Mouse (Mus musculus): ENCODE measurements around the gene Snrpd2.

Snrpd2 gene

DNA sequence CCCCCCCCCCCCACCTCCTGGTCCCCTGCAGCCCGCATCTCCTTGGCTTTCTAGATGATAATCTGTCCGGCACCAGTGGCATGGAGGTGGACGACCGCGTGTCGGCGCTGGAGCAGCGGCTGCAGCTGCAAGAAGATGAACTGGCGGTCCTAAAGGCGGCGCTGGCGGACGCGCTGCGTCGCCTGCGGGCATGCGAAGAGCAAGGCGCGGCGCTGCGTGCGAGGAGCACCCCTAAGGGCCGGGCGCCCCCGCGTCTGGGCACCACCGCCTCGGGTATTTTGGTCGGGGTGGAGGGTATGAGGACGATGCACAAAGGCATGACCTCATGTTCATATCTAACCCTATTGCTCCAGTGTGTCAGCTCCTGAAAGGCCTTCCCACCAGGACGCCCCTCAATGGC, 29.7 kb downstream of the Snrpd2 start:
- DNase-seq: peak; percentile 61

DNA sequence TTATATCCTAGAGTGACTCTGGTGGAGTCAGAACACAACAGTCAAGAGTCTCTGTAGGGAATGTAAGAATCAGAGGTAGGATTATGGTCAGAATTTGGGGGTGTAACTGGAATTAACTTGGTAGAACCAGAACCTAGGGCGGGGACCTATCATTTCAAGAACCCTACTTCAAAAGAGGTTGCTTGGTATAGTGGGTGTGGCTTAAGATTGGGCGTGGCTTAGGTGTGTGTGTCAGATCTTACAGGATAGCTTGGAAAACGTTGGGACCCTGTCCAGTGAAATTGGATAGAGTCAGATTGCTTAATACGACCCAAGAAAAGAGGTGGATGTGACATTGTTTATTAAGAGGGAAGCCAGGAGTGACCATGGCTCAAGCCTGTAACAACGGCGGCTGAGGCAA, 30.4 kb downstream of the Snrpd2 start:
- DNase-seq: peak; percentile 61

DNA sequence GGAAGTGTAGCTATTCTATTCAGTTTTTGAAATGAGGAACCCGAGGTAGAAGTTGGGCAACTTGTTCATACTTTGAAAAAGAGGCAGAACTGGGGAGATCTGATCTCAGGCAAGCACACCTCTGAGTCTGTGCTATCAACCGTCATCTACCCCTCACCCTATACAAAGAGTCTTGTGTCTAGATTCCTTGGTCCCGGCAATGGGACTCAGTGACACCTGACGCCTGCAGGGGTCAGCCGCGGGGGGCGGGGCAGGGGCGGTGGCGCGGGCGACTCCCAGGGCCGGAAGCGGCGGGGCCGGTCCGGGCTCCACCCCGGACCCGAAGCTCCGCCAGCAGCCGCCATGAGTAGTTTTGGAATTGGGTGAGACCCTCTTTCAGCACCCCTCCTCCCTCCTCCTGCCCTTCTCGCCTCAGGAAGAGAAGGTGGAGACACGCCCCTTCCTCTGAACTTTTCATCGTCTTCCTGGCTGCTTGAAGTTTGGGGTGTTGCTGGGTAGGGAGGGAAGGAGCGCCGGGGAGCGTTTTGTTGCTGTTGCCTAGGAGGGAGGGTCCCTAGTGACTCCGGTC, 31.4 kb downstream of the Snrpd2 start:
- no peak for DNase-seq

DNA sequence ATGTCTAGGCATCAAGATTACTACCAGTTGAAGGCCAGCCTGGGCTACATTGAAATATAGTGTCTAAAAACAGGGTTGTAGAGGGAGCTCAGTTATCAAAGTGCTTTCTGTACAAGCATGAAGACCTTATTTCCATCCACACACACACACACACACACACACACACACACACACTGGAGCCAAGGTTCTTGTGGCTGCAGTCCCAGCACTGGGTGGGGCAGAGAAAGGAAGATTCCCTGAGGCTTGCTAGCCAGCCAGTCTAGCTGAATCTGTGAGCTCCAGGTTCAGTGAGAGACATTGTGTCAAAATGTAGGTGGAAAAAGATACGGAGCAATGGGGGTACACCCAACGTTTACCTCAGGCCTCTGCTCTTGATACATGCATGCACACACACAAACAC, 34.7 kb downstream of the Snrpd2 start:
- no peak for DNase-seq

DNA sequence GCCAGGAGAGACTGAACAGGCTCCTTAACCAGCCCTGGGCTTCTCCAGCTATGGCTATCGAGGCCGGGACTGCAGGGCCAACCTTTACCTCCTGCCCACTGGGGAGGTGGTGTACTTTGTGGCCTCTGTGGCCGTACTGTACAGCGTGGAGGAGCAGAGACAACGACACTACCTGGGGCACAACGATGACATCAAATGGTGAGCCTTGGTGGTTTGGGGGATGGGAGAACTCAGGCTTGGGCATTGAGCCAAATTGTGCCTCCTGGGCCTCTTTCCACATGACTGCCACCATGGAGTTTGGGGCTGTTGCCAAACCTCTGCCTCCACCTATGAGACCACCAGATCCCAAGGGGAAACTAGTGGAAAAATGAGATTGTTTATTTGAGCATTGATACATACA, 35.2 kb downstream of the Snrpd2 start:
- no peak for DNase-seq

DNA sequence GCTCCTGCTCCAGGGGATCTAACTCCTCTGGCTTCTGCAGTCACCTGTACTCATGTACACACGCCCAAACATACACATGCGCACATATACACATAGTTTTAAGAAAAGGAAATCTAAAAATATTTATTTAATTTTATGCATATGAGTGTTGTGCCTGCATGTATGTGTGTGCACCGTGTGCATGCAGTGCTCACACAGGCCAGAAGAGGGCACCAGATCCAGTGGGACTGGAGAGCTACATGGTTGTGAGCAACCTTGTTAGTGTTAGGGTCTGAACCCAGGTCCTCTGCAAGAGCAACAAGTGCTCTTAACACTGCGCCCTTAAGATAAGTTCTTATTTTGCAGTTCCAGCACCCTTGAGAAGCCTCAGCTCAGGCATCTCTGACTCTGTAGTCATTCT, 45.2 kb downstream of the Snrpd2 start:
- no peak for DNase-seq

DNA sequence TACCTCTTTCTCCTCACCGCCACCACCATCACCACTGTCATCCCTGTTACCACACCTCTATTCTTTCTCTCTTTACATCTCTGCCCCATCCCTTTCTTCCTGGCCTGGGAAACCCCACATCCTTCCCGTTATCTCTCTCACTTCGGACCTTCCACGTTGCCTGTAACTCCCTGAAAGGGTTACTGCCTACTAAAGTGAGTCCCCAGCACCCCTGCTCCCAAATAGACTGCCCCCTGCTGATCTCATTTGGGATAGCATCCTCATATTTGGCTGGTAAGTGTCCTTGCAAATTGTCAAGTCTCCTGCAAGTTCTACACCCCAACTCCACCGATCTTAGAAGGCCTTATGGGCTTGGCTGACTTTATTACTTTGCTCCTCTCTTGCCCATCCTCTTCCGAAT, 47.2 kb downstream of the Snrpd2 start:
- peak; percentile 53 for DNase-seq

DNA sequence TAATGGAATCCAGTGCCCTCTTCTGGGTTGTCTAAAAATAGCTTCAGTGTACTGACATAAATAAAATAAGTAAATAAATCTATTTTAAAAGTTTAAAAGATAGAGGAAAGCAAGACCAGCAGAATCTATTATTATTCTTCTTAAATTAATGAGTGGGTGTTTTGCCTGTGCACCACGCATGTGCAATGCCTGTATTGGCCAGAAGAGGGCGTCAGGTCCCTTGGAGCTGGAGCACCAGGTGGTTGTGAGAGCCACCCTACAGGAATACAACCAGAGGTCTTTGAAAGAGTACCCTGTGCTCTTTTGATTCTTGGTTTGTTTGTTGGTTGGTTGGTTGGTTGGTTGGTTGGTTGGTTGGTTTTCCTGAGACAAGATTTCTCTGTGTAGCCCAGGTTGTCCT, 48.5 kb downstream of the Snrpd2 start:
- DNase-seq: no peak

DNA sequence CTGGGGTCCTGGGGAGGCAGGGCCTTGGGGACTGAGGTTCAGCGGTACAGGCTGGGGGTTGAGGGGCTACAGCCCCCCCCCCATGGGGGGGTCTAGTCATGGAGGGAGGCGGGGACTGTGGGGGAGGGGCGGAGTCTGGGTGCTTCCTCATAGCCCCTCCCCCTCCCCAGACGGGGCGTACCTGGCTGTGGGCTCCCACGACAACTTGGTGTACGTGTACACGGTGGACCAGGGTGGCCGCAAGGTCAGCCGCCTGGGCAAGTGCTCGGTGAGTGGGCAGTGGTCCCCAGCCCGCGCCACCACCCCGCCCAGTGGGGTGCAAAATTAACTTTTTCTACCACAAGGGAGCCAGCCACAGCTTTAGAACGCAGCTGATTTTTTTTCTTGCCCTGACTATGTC, 52.1 kb downstream of the Snrpd2 start:
- DNase-seq: no peak

DNA sequence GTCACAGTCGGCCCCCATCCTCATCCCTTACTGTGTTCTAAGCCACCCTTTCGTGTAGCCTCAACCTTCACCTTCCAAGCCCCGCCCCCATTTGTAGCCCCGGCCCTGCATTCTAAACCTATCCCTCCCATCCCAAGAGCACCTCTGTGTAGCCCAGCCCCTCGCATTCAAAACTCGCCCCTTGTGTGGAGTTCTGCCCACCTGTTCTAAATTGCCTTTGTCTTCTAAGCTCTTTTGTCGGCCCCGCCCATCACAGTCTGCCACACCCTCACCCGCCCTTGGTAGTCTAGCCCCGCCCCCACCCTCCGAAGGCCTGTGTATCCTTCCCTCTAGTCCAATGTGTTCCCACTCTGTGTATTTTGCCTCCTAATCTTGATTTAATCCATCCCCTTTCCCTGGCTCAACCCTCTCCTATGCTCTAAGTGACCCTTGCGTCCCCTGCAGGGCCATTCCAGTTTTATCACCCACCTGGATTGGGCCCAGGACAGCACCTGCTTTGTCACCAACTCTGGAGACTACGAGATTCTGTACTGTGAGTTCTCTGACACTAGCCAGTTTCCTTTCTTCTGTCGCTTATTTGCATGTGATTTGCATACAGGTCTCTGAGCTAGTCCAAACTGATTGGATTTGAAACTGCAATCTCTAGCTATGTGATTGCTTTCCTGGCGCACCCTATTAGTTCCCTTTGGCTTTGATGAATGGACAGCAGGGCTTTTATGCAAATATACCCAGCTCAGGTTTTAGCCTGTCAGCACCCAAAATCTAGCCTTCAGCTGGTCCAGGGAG, 52.7 kb downstream of the Snrpd2 start:
- no peak for DNase-seq

Data from cerebellum, adult 9-10 months (tissue).